Mouse (Mus musculus): ENCODE data around the gene Duoxa1. TPM values are rescaled to one million over a fixed set of nuclear protein-coding genes. Genes with fewer than 3 reads are reported as not detected.
"Not testable (repeated sequence)": the region's sequence is repeated elsewhere in the genome, so short reads cannot be mapped to it uniquely, and the experiment has no call there.

The Duoxa1 gene
- polyA plus RNA-seq, 1 experiment from 2014 or later, result 0.21 TPM

DNA sequence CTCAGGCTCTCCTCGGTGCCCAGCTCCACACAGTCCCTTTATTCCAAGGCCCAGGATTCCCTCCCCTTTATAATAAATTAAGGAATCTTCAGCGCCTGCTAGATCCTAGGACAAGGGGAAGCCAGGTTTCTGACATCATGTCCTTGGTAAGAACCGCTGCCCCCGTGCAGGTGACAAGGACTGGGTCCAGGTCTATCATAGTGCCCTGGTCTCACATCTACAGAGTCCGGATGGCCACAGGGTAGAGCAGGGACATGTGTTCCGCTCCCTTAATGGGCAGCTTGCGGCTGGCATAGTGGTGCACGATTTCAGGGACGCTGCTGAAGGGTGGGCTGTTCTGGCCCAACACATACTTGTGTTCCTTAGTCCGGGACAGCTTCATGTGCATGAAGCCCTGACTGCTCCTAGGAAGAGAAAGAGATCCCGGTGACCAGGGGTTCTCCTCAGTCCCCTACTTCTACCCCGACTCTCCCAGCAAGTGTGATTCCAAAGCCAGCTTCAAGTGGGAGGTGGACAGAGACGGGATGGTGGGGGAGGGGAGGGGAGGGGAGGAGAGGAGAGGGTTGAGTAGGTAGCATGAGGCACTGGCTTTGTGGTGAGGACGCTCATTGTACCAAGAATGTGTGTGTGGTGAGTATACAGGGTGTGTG, 35.7 kb upstream of the Duoxa1 start:
- Histone ChIP-seq H3K27ac (ENCODE audit: low read length) (peak overlapping the region; percentile 87), H3K4me1 (ENCODE audit: insufficient read depth, low read depth, low read length) (peaks cover 6% of the 10 kb centered on the region; the same call in 1 of the 2 replicates), H3K9ac (replicated peaks; ENCODE audit: low read depth) (peak overlapping the region; percentile 50), H3K9me3 (ENCODE audit: low read length) (no peaks in the 10 kb centered on the region), H3K36me3 (ENCODE audit: insufficient read depth, low read length) (no peaks in the 10 kb centered on the region), H3K4me3 (ENCODE audit: low read depth, low read length) (peak overlapping the region; percentile 72), H3K27me3 (replicated peaks; ENCODE audit: insufficient read depth, low read length) (no peaks in the 10 kb centered on the region), H3K4me2 (replicated peaks; ENCODE audit: low read depth, low read length) (peak overlapping the region; percentile 84)
- peak; percentile 13; the same call in 1 of the 2 replicates for ATAC-seq
- WGBS, result 11% methylated on average over 14 of the region's 14 CpGs
- no peak for DNase-seq (ENCODE audit: low spot score)
- TF ChIP-seq EP300 (IDR thresholded peaks at IDR 0.05) (no peak), CTCF (IDR thresholded peaks at IDR 0.05) (no peak)

DNA sequence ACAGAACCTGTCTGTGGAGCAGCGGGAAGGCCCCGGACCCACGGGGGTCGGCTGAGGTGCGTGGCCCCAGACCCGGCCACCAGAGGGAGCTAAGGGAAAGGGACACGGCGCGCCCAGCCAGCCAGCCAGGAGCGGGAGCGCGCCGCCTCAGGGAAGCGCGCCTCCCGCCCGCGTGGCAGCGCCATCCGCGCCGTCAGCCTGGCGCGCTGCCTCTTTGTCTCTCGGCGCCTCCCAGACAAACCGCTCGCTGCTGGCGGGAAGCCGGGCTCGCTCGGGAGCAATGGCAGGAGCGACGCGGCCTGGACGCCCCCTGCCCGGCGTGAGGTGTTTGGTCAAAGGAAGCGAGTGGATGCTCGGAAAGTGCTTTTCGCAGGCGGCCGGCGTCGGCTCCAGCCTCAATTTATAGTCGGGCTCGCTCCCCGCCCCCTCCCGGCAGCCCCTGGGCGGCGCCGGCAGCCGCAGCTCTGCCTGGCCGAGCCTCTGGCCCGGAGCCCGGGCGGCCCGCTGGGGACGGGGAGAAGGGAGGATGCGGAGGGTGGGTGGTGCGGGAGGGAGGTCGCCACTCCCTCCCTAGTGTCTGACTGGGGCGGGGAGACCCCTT, 35.1 kb upstream of the Duoxa1 start:
- ATAC-seq (peak; percentile 89), DNase-seq (ENCODE audit: low spot score) (peak; percentile 89)
- peak overlapping the region; percentile 84 for H3K4me2 ChIP-seq (replicated peaks; ENCODE audit: low read depth, low read length)
- TF ChIP-seq EP300 (IDR thresholded peaks at IDR 0.05) (no peak), CTCF (IDR thresholded peaks at IDR 0.05) (peak; percentile 81)
- H3K9ac ChIP-seq (replicated peaks; ENCODE audit: low read depth), result peak overlapping the region; percentile 50
- H3K9me3 ChIP-seq (ENCODE audit: low read length), result no peaks in the 10 kb centered on the region
- no peaks in the 10 kb centered on the region for H3K36me3 ChIP-seq (ENCODE audit: insufficient read depth, low read length)
- WGBS, result 2% methylated on average over 49 of the region's 63 CpGs
- peaks cover 6% of the 10 kb centered on the region; the same call in 1 of the 2 replicates for H3K4me1 ChIP-seq (ENCODE audit: insufficient read depth, low read depth, low read length)
- peak overlapping the region; percentile 72 for H3K4me3 ChIP-seq (ENCODE audit: low read depth, low read length)
- peak overlapping the region; percentile 87 for H3K27ac ChIP-seq (ENCODE audit: low read length)
- H3K27me3 ChIP-seq (replicated peaks; ENCODE audit: insufficient read depth, low read length), result no peaks in the 10 kb centered on the region

DNA sequence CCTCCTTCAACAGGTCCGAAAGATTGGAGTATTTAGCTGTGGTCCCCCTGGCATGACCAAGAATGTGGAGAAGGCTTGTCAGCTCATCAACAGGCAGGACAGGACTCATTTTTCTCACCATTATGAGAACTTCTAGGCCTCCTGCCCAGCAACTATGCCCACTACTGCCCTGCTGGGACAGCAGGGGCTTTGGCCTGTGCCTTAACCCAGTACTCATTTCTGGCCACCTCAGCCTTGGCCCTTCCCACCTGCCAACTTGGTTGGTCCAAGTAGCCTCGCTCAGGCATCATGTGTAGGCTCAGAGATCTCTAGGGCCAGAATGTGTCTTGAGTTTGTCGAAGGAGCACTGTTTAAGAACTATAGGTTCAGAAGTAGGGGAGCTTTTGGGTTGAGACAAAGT, 33.7 kb upstream of the Duoxa1 start:
- Histone ChIP-seq H3K9ac (replicated peaks; ENCODE audit: low read depth) (no peak overlapping the region), H3K27ac (ENCODE audit: low read length) (no peak overlapping the region), H3K4me3 (ENCODE audit: low read depth, low read length) (no peak overlapping the region), H3K27me3 (replicated peaks; ENCODE audit: insufficient read depth, low read length) (no peaks in the 10 kb centered on the region), H3K9me3 (ENCODE audit: low read length) (no peaks in the 10 kb centered on the region), H3K4me2 (replicated peaks; ENCODE audit: low read depth, low read length) (no peak overlapping the region), H3K4me1 (ENCODE audit: insufficient read depth, low read depth, low read length) (peaks cover 6% of the 10 kb centered on the region; the same call in 1 of the 2 replicates), H3K36me3 (ENCODE audit: insufficient read depth, low read length) (no peaks in the 10 kb centered on the region)
- DNase-seq (ENCODE audit: low spot score), result no peak
- WGBS, result 91% methylated on average over 3 of the region's 3 CpGs
- TF ChIP-seq CTCF (IDR thresholded peaks at IDR 0.05) (no peak), EP300 (IDR thresholded peaks at IDR 0.05) (no peak)
- no peak for ATAC-seq

DNA sequence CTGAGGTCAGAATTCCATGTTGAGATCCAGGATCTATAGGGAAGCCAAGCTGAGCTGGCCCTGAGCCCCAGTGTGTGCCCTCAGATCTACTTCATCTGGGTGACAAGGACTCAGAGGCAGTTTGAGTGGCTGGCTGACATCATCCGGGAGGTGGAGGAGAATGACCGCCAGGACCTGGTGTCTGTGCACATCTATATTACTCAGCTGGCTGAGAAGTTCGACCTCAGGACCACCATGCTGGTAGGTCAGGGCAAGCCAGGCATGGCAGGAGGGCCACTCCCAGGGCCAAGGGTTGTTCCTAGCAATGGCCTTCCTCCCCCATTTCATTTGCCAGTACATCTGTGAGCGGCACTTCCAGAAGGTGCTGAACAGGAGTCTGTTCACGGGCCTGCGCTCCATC, 32.6 kb upstream of the Duoxa1 start:
- H3K27me3 ChIP-seq (replicated peaks; ENCODE audit: insufficient read depth, low read length); H3K9me3 ChIP-seq (ENCODE audit: low read length); H3K4me3 ChIP-seq (ENCODE audit: low read depth, low read length); ATAC-seq; H3K9ac ChIP-seq (replicated peaks; ENCODE audit: low read depth); H3K4me2 ChIP-seq (replicated peaks; ENCODE audit: low read depth, low read length); H3K4me1 ChIP-seq (ENCODE audit: insufficient read depth, low read depth, low read length); DNase-seq (ENCODE audit: low spot score); H3K36me3 ChIP-seq (ENCODE audit: insufficient read depth, low read length): not testable (repeated sequence)
- whole genome bisulfite sequencing, result 83% methylated on average over 6 of the region's 6 CpGs
- peak overlapping the region; percentile 57; the same call in 1 of the 2 replicates for H3K27ac ChIP-seq (ENCODE audit: low read length)

DNA sequence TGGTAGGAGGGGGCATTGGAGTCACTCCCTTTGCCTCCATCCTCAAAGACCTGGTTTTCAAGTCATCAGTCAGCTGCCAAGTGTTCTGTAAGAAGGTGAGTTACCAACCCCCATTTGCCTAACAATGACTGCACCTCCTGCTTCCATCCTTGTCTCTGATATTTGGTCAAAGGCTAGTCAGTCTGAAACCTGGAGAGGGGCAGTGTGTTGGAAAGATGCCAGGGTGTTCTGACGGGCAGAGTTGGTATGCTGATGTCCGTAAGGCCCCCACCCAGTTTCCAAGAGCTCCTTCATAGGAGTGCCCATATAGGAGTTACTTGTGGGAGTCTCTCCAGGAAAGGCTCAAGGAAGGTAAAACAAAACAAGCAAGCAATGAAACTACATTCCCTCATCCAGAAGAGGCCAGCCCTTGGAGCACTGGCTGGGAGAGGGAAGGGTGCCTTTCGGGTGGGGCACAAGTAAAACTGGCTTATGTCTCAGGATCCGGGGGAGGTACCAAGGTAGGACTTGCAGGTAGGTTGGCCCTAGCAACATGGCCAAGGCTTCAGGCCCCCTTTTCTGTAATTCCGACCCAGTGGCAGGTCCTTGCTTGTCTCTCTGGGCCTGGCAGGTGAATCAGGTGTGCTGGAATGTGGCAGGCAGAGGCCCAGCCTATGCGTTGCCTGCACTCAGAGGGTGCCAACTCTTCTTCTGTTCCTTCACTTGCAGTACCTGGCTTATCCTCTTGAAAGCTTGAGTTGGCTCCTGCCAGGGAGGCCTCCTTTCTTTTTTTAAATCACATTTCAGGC, 31.8 kb upstream of the Duoxa1 start:
- H3K27ac ChIP-seq (ENCODE audit: low read length), result peak overlapping the region; percentile 57; the same call in 1 of the 2 replicates
- DNase-seq (ENCODE audit: low spot score), result peak; percentile 67
- ATAC-seq, result peak; percentile 44
- no peak overlapping the region for H3K9ac ChIP-seq (replicated peaks; ENCODE audit: low read depth)
- H3K4me1 ChIP-seq (ENCODE audit: insufficient read depth, low read depth, low read length), result peaks cover 6% of the 10 kb centered on the region; the same call in 1 of the 2 replicates
- no peaks in the 10 kb centered on the region for H3K36me3 ChIP-seq (ENCODE audit: insufficient read depth, low read length)
- H3K27me3 ChIP-seq (replicated peaks; ENCODE audit: insufficient read depth, low read length), result no peaks in the 10 kb centered on the region
- H3K4me2 ChIP-seq (replicated peaks; ENCODE audit: low read depth, low read length), result no peak overlapping the region
- H3K4me3 ChIP-seq (ENCODE audit: low read depth, low read length), result no peak overlapping the region
- TF ChIP-seq CTCF (IDR thresholded peaks at IDR 0.05) (peak; percentile 14; the same call in 1 of the 2 replicates), EP300 (IDR thresholded peaks at IDR 0.05) (no peak)
- WGBS, result 38% methylated on average over 6 of the region's 6 CpGs
- H3K9me3 ChIP-seq (ENCODE audit: low read length), result no peaks in the 10 kb centered on the region

DNA sequence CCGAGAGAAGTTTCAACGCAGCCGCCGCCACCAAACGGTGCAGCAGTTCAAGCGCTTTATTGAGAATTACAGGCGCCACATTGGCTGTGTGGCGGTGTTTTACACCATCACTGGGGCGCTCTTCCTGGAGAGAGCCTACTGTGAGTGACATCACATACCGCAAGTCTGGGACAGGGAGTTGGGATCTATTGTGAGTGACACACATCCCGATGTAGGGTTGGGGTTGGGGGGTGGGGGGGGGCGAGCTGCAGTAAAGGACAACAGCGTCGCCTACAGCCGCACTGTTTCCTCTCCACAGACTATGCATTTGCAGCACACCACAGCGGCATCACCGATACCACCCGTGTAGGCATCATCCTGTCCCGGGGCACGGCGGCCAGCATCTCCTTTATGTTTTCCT, 23.8 kb upstream of the Duoxa1 start:
- Histone ChIP-seq H3K27me3 (replicated peaks; ENCODE audit: insufficient read depth, low read length) (no peaks in the 10 kb centered on the region), H3K36me3 (ENCODE audit: insufficient read depth, low read length) (no peaks in the 10 kb centered on the region), H3K4me3 (ENCODE audit: low read depth, low read length) (no peak overlapping the region), H3K9ac (replicated peaks; ENCODE audit: low read depth) (no peak overlapping the region), H3K27ac (ENCODE audit: low read length) (no peak overlapping the region), H3K4me2 (replicated peaks; ENCODE audit: low read depth, low read length) (no peak overlapping the region), H3K9me3 (ENCODE audit: low read length) (no peaks in the 10 kb centered on the region), H3K4me1 (ENCODE audit: insufficient read depth, low read depth, low read length) (no peaks in the 10 kb centered on the region)
- TF ChIP-seq CTCF (IDR thresholded peaks at IDR 0.05) (no peak), EP300 (IDR thresholded peaks at IDR 0.05) (no peak)
- 60% methylated on average over 21 of the region's 21 CpGs for WGBS
- no peak for ATAC-seq
- no peak for DNase-seq (ENCODE audit: low spot score)
